Mouse (Mus musculus): ENCODE measurements at regions not wholly inside any gene's neighbourhood (a gene's known extent, or its start where the extent isn't known, plus 50 kb on each side); places are given as distances from the start of the nearest gene placed in this dataset.

- H3K36me3 ChIP-seq (ENCODE audit: control insufficient read depth, insufficient read depth) = no peaks in the 10 kb centered on the region
- no peak overlapping the region for H3K4me2 ChIP-seq (ENCODE audit: low read depth)
- no peak overlapping the region for H3K4me3 ChIP-seq
- H3K79me2 ChIP-seq (ENCODE audit: control insufficient read depth, insufficient read depth) = no peaks in the 10 kb centered on the region
- no peak overlapping the region for H3ac ChIP-seq (ENCODE audit: control insufficient read depth, insufficient read length)
- TF ChIP-seq POLR2A (IDR thresholded peaks at IDR 0.05; ENCODE audit: insufficient read length, low read depth) (no peak), SRF (IDR thresholded peaks at IDR 0.05; ENCODE audit: control insufficient read depth, insufficient read length, low read depth) (no peak), TCF12 (IDR thresholded peaks at IDR 0.05; ENCODE audit: insufficient read depth, poor library complexity, severe bottlenecking) (no peak), E2F4 (IDR thresholded peaks at IDR 0.05; ENCODE audit: insufficient read depth) (no peak), MYOD1 (IDR thresholded peaks at IDR 0.05; ENCODE audit: control insufficient read depth in 1 of 3, insufficient read length in 2 of 3, low read depth in 2 of 3) (no peak), USF1 (IDR thresholded peaks at IDR 0.05; ENCODE audit: low read depth) (no peak), POLR2AphosphoS2 (IDR thresholded peaks at IDR 0.05; ENCODE audit: insufficient read length, low read depth) (no peak), CEBPB (IDR thresholded peaks at IDR 0.05; ENCODE audit: insufficient read depth, poor library complexity, severe bottlenecking) (no peak), REST (IDR thresholded peaks at IDR 0.05; ENCODE audit: insufficient read depth, insufficient read length) (no peak), TCF3 (IDR thresholded peaks at IDR 0.05; ENCODE audit: insufficient read length, low read depth) (no peak), MYOG (IDR thresholded peaks at IDR 0.05; ENCODE audit: control insufficient read depth in 1 of 3, insufficient read depth in 1 of 3, insufficient read length in 2 of 3, low read depth in 2 of 3) (no peak), MAX (IDR thresholded peaks at IDR 0.05; ENCODE audit: low read depth) (no peak)
- H3K27me3 ChIP-seq (ENCODE audit: control insufficient read depth, insufficient read depth, insufficient read length) = no peaks in the 10 kb centered on the region
Measured at GRCm38 (mm10) chr1:193644506-193644905, 274.4 kb upstream of the Camk1g start.

GRCm38 (mm10) chr1:193636451-193636850 is 266.4 kb upstream of the Camk1g start:
- no peak overlapping the region for H3ac ChIP-seq (ENCODE audit: control insufficient read depth, insufficient read length)
- TF ChIP-seq TCF12 (IDR thresholded peaks at IDR 0.05; ENCODE audit: insufficient read depth, poor library complexity, severe bottlenecking) (no peak), USF1 (IDR thresholded peaks at IDR 0.05; ENCODE audit: low read depth) (no peak), MAX (IDR thresholded peaks at IDR 0.05; ENCODE audit: low read depth) (no peak)

GRCm38 (mm10) chr1:193632115-193632514 is 262.0 kb upstream of the Camk1g start:
- no peaks in the 10 kb centered on the region for H3K27me3 ChIP-seq (ENCODE audit: control insufficient read depth, insufficient read depth, insufficient read length)
- no peak overlapping the region for H3K4me2 ChIP-seq (ENCODE audit: low read depth)

More at GRCm38 (mm10) chr1:193636451-193636850, 266.4 kb upstream of the Camk1g start:
- no peak overlapping the region for H3K4me2 ChIP-seq (ENCODE audit: low read depth)
- H3K4me3 ChIP-seq = no peak overlapping the region
- H3K79me2 ChIP-seq (ENCODE audit: control insufficient read depth, insufficient read depth) = no peaks in the 10 kb centered on the region
- no peaks in the 10 kb centered on the region for H3K36me3 ChIP-seq (ENCODE audit: control insufficient read depth, insufficient read depth)
- H3K27me3 ChIP-seq (ENCODE audit: control insufficient read depth, insufficient read depth, insufficient read length) = no peaks in the 10 kb centered on the region

GRCm38 (mm10) chr1:193629887-193630286 is 259.8 kb upstream of the Camk1g start:
- no peak overlapping the region for H3ac ChIP-seq (ENCODE audit: control insufficient read depth, insufficient read length)
- TF ChIP-seq USF1 (IDR thresholded peaks at IDR 0.05; ENCODE audit: low read depth) (no peak), REST (IDR thresholded peaks at IDR 0.05; ENCODE audit: insufficient read depth, insufficient read length) (no peak), MAX (IDR thresholded peaks at IDR 0.05; ENCODE audit: low read depth) (no peak), SRF (IDR thresholded peaks at IDR 0.05; ENCODE audit: control insufficient read depth, insufficient read length, low read depth) (no peak), MYOG (IDR thresholded peaks at IDR 0.05; ENCODE audit: control insufficient read depth in 1 of 3, insufficient read depth in 1 of 3, insufficient read length in 2 of 3, low read depth in 2 of 3) (no peak), TCF12 (IDR thresholded peaks at IDR 0.05; ENCODE audit: insufficient read depth, poor library complexity, severe bottlenecking) (no peak), TCF3 (IDR thresholded peaks at IDR 0.05; ENCODE audit: insufficient read length, low read depth) (no peak)
- no peaks in the 10 kb centered on the region for H3K79me2 ChIP-seq (ENCODE audit: control insufficient read depth, insufficient read depth)
- no peaks in the 10 kb centered on the region for H3K27me3 ChIP-seq (ENCODE audit: control insufficient read depth, insufficient read depth, insufficient read length)
- H3K4me3 ChIP-seq = no peak overlapping the region
- no peak overlapping the region for H3K4me2 ChIP-seq (ENCODE audit: low read depth)
- H3K36me3 ChIP-seq (ENCODE audit: control insufficient read depth, insufficient read depth) = no peaks in the 10 kb centered on the region

More at GRCm38 (mm10) chr1:193632115-193632514, 262.0 kb upstream of the Camk1g start:
- Histone ChIP-seq H3K79me2 (ENCODE audit: control insufficient read depth, insufficient read depth) (no peaks in the 10 kb centered on the region), H3ac (ENCODE audit: control insufficient read depth, insufficient read length) (no peak overlapping the region), H3K4me3 (no peak overlapping the region), H3K36me3 (ENCODE audit: control insufficient read depth, insufficient read depth) (no peaks in the 10 kb centered on the region)
- no peak for TF ChIP-seq MYOG (IDR thresholded peaks at IDR 0.05; ENCODE audit: control insufficient read depth in 1 of 3, insufficient read depth in 1 of 3, insufficient read length in 2 of 3, low read depth in 2 of 3)

GRCm38 (mm10) chr1:193626924-193627849 is 257.1 kb upstream of the Camk1g start:
- Histone ChIP-seq H3K27me3 (ENCODE audit: control insufficient read depth, insufficient read depth, insufficient read length) (no peaks in the 10 kb centered on the region), H3K4me3 (no peak overlapping the region), H3K79me2 (ENCODE audit: control insufficient read depth, insufficient read depth) (no peaks in the 10 kb centered on the region), H3ac (ENCODE audit: control insufficient read depth, insufficient read length) (no peak overlapping the region), H3K4me2 (ENCODE audit: low read depth) (no peak overlapping the region), H3K36me3 (ENCODE audit: control insufficient read depth, insufficient read depth) (no peaks in the 10 kb centered on the region)
- no peak for TF ChIP-seq REST (IDR thresholded peaks at IDR 0.05; ENCODE audit: insufficient read depth, insufficient read length)
- TF ChIP-seq MYOG (IDR thresholded peaks at IDR 0.05; ENCODE audit: control insufficient read depth in 1 of 3, insufficient read depth in 1 of 3, insufficient read length in 2 of 3, low read depth in 2 of 3) = no peak
- TF ChIP-seq TCF12 (IDR thresholded peaks at IDR 0.05; ENCODE audit: insufficient read depth, poor library complexity, severe bottlenecking) = no peak
- TF ChIP-seq POLR2AphosphoS2 (IDR thresholded peaks at IDR 0.05; ENCODE audit: insufficient read length, low read depth) = no peak
- no peak for TF ChIP-seq CEBPB (IDR thresholded peaks at IDR 0.05; ENCODE audit: insufficient read depth, poor library complexity, severe bottlenecking)
- no peak for TF ChIP-seq MAX (IDR thresholded peaks at IDR 0.05; ENCODE audit: low read depth)
- TF ChIP-seq TCF3 (IDR thresholded peaks at IDR 0.05; ENCODE audit: insufficient read length, low read depth) = no peak

All from myocyte (in vitro differentiated cells).